Mouse (Mus musculus) MEL (cell line): ENCODE results near the gene Fbln1. TPM values are rescaled to one million over a fixed set of nuclear protein-coding genes. Genes with fewer than 3 reads are reported as not detected.

Experiments
- DNase-seq: peaks from one replicate; pipeline ENCODE4 v3.0.0; 2011; ENCODE audit warnings: low read depth, low spot score
- H3K27ac ChIP-seq: 2 replicates; pipeline ENCODE4 v1.5.1; 2012; ENCODE audit warnings: low read depth, mild to moderate bottlenecking, control low read depth, low read length, moderate library complexity; ENCODE audit not compliant: control insufficient read depth
- H3K27me3 ChIP-seq, 2 experiments: fragments of 150-350 bp in 1 of 2; sonication (generic) in 1 of 2; 2 replicates each; pipeline ENCODE4 v1.6.1; 2012; ENCODE audit warnings: low read length in 2 of 2, mild to moderate bottlenecking in 2 of 2, improper control_type of control experiment in 1 of 2, moderate library complexity in 1 of 2; ENCODE audit not compliant: insufficient read depth in 2 of 2, control insufficient read depth in 1 of 2
- H3K36me3 ChIP-seq, 2 experiments: 2 replicates each; pipeline ENCODE4 v1.6.1; 2012 to 2014; ENCODE audit warnings: low read length in 2 of 2, improper control_type of control experiment in 1 of 2, inconsistent platforms in 1 of 2, mild to moderate bottlenecking in 1 of 2; ENCODE audit not compliant: insufficient read depth in 2 of 2, control insufficient read depth in 1 of 2
- H3K4me1 ChIP-seq, 2 experiments: fragments of 150-350 bp in 1 of 2; sonication (generic) in 1 of 2; 2 replicates each; pipeline ENCODE4 v1.6.1; 2012; ENCODE audit warnings: low read length in 2 of 2, improper control_type of control experiment in 1 of 2, mild to moderate bottlenecking in 1 of 2; ENCODE audit not compliant: insufficient read depth in 2 of 2, control insufficient read depth in 1 of 2
- H3K4me3 ChIP-seq, 2 experiments: fragments of 150-350 bp in 1 of 2; sonication (generic) in 1 of 2; 2 replicates each; pipeline ENCODE4 v1.5.1; 2012; ENCODE audit warnings: low read depth in 2 of 2, low read length in 2 of 2, mild to moderate bottlenecking in 2 of 2, moderate library complexity in 2 of 2, control low read depth in 1 of 2, improper control_type of control experiment in 1 of 2; ENCODE audit not compliant: control insufficient read depth in 1 of 2, insufficient read depth in 1 of 2
- H3K79me2 ChIP-seq: 2 replicates; pipeline ENCODE4 v1.6.1; 2012; ENCODE audit warnings: mild to moderate bottlenecking, low read length, moderate library complexity; ENCODE audit not compliant: control insufficient read depth, poor library complexity, insufficient read depth
- H3K9ac ChIP-seq: 2 replicates; pipeline ENCODE4 v1.6.1; 2012; ENCODE audit warnings: low read depth, mild to moderate bottlenecking, control low read depth, low read length, moderate library complexity; ENCODE audit not compliant: control insufficient read depth, poor library complexity, severe bottlenecking
- H3K9me3 ChIP-seq: fragments of 150-350 bp; sonication (generic); replicated peaks from 2 replicates; pipeline ENCODE4 v1.6.1; 2012; ENCODE audit warnings: mild to moderate bottlenecking, low read length, improper control_type of control experiment, moderate library complexity; ENCODE audit not compliant: insufficient read depth
- CHD1 ChIP-seq: IDR thresholded peaks from 2 replicates; pipeline ENCODE4 v1.6.1; 2012; ENCODE audit warnings: low read depth, mild to moderate bottlenecking, inconsistent platforms, low read length, improper control_type of control experiment
- CHD2 ChIP-seq: IDR thresholded peaks from 2 replicates; pipeline ENCODE4 v1.6.1; 2011; ENCODE audit warnings: low read length, improper control_type of control experiment
- CTCF ChIP-seq, 3 experiments: IDR thresholded peaks in 2 of 3; conservative IDR thresholded peaks in 1 of 3; 2 replicates each; pipeline ENCODE4 v1.5.1; 2011 to 2012; ENCODE audit warnings: low read length in 3 of 3, low read depth in 2 of 3, mild to moderate bottlenecking in 2 of 3, improper control_type of control experiment in 1 of 3, inconsistent platforms in 1 of 3, mixed read lengths in 1 of 3, moderate library complexity in 1 of 3; ENCODE audit not compliant: control insufficient read depth in 1 of 3, insufficient read depth in 1 of 3, poor library complexity in 1 of 3, severe bottlenecking in 1 of 3
- E2F4 ChIP-seq: IDR thresholded peaks from 2 replicates; pipeline ENCODE4 v1.6.1; 2011; ENCODE audit warnings: low read depth, low read length, improper control_type of control experiment, borderline replicate concordance
- ELF1 ChIP-seq: IDR thresholded peaks from 2 replicates; pipeline ENCODE4 v1.6.1; 2014; ENCODE audit warnings: low read depth, mild to moderate bottlenecking, inconsistent platforms, low read length, improper control_type of control experiment, moderate library complexity
- EP300 ChIP-seq, 2 experiments: IDR thresholded peaks; 2 replicates each; pipeline ENCODE4 v1.6.1; 2011; ENCODE audit warnings: improper control_type of control experiment in 2 of 2, low read length in 2 of 2, low read depth in 1 of 2, mild to moderate bottlenecking in 1 of 2
- ETS1 ChIP-seq: IDR thresholded peaks from 2 replicates; pipeline ENCODE4 v1.6.1; 2012; ENCODE audit warnings: low read depth, mild to moderate bottlenecking, inconsistent platforms, low read length, improper control_type of control experiment, moderate library complexity
- GABPA ChIP-seq: IDR thresholded peaks from 2 replicates; pipeline ENCODE4 v1.6.1; 2012; ENCODE audit warnings: low read depth, mild to moderate bottlenecking, inconsistent platforms, low read length, improper control_type of control experiment, moderate library complexity
- GATA1 ChIP-seq: IDR thresholded peaks from 2 replicates; pipeline ENCODE4 v1.6.1; 2011; ENCODE audit warnings: low read depth, low read length, improper control_type of control experiment
- JUND ChIP-seq: IDR thresholded peaks from 2 replicates; pipeline ENCODE4 v1.6.1; 2011; ENCODE audit warnings: low read depth, mild to moderate bottlenecking, improper control_type of control experiment, low read length
- MAX ChIP-seq: IDR thresholded peaks from 2 replicates; pipeline ENCODE4 v1.6.1; 2011; ENCODE audit warnings: low read length, improper control_type of control experiment
- MXI1 ChIP-seq: IDR thresholded peaks from 2 replicates; pipeline ENCODE4 v1.6.1; 2011; ENCODE audit warnings: mild to moderate bottlenecking, low read depth, low read length, improper control_type of control experiment
- MYC ChIP-seq: IDR thresholded peaks from 2 replicates; pipeline ENCODE4 v1.6.1; 2011; ENCODE audit warnings: low read depth, mild to moderate bottlenecking, low read length, improper control_type of control experiment, moderate library complexity
- NELFE ChIP-seq: IDR thresholded peaks from 2 replicates; pipeline ENCODE4 v1.6.1; 2011; ENCODE audit warnings: low read depth, low read length, improper control_type of control experiment
- POLR2A ChIP-seq, 2 experiments: IDR thresholded peaks; 2 replicates each; pipeline ENCODE4 v1.6.1; 2011 to 2012; ENCODE audit warnings: low read length in 2 of 2, mild to moderate bottlenecking in 2 of 2, control low read depth in 1 of 2, improper control_type of control experiment in 1 of 2, low read depth in 1 of 2, moderate library complexity in 1 of 2; ENCODE audit not compliant: control insufficient read depth in 1 of 2, insufficient read depth in 1 of 2, poor library complexity in 1 of 2
- POLR2AphosphoS2 ChIP-seq: IDR thresholded peaks from 2 replicates; pipeline ENCODE4 v1.6.1; 2011; ENCODE audit warnings: low read length, improper control_type of control experiment
- POLR2AphosphoS5 ChIP-seq: IDR thresholded peaks from 2 replicates; pipeline ENCODE4 v1.6.1; 2012; ENCODE audit warnings: low read depth, borderline replicate concordance, mild to moderate bottlenecking, inconsistent platforms, low read length, moderate library complexity, mixed read lengths
- RAD21 ChIP-seq: IDR thresholded peaks from 2 replicates; pipeline ENCODE4 v1.6.1; 2011; ENCODE audit warnings: mild to moderate bottlenecking, low read depth, low read length, improper control_type of control experiment
- SIN3A ChIP-seq: IDR thresholded peaks from 2 replicates; pipeline ENCODE4 v1.6.1; 2012; ENCODE audit warnings: low read length, improper control_type of control experiment, inconsistent platforms
- SMC3 ChIP-seq: IDR thresholded peaks from 2 replicates; pipeline ENCODE4 v1.6.1; 2011; ENCODE audit warnings: low read depth, low read length, improper control_type of control experiment
- TBP ChIP-seq: IDR thresholded peaks from 2 replicates; pipeline ENCODE4 v1.8.0; 2011; ENCODE audit warnings: low read depth, low read length, improper control_type of control experiment
- USF2 ChIP-seq, 2 experiments: IDR thresholded peaks; 2 replicates each; pipeline ENCODE4 v1.6.1; 2011 to 2012; ENCODE audit warnings: improper control_type of control experiment in 2 of 2, low read length in 2 of 2, borderline replicate concordance in 1 of 2, inconsistent platforms in 1 of 2, low read depth in 1 of 2, mild to moderate bottlenecking in 1 of 2; ENCODE audit not compliant: insufficient read depth in 1 of 2
- ZC3H11A ChIP-seq: IDR thresholded peaks from 2 replicates; pipeline ENCODE4 v1.6.1; 2012; ENCODE audit warnings: low read depth, mild to moderate bottlenecking, inconsistent platforms, low read length, improper control_type of control experiment
- ZKSCAN1 ChIP-seq: IDR thresholded peaks from 2 replicates; pipeline ENCODE4 v1.6.1; 2012; ENCODE audit warnings: low read depth, mild to moderate bottlenecking, inconsistent platforms, low read length, improper control_type of control experiment, moderate library complexity
- ZMIZ1 ChIP-seq: IDR thresholded peaks from 2 replicates; pipeline ENCODE4 v1.6.1; 2012; ENCODE audit warnings: low read depth, mild to moderate bottlenecking, inconsistent platforms, low read length, improper control_type of control experiment, moderate library complexity
- ZNF384 ChIP-seq: IDR thresholded peaks from 2 replicates; pipeline ENCODE4 v1.6.1; 2012; ENCODE audit warnings: low read depth, mild to moderate bottlenecking, inconsistent platforms, low read length, improper control_type of control experiment
- polyA plus RNA-seq, 2 experiments: library from polyadenylated mRNA; stranded (reverse) in 1 of 2; unstranded in 1 of 2; fragments of >175 nt in 1 of 2; fragments of >200 nt in 1 of 2; gene quantifications; 2 replicates each; pipeline versions ENCODE4 v1.2.1 to v1.2.4; 2012; ENCODE audit warnings: low replicate concordance in 2 of 2, low read depth in 1 of 2; ENCODE audit not compliant: insufficient read length in 2 of 2, insufficient read depth in 1 of 2, missing spikeins in 1 of 2
- total RNA-seq: library from RNA; depleted of rRNA; stranded (reverse); fragments of 300-350 nt; gene quantifications from 2 replicates; pipeline ENCODE4 v1.2.3, GENCODE M21; 2012

Gene Fbln1
- total and polyA plus RNA-seq, 3 experiments, result not detected

DNA sequence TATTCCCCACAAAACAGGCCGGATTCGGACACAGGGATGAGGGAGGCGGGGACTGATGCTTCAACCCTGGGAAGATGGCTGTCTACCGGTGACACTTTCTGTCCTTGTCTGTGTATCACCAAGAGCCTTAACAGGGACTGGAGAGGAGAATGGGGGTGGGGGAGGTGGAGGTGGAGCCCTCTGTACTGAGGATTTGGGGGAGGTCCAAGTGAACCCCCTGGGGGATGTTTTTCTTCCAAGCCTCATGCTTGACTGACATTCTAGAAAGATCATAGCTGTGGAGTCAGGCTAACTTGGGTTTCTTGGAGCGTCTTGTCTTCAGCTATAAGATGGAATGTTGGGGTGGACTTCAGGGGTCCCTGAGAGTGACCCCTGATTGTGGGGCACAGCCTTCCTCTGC lies 40.3 kb downstream of the Fbln1 start:
- Histone ChIP-seq H3K9ac (no peak overlapping the region), H3K27me3 (no peaks in the 10 kb centered on the region), H3K36me3 (no peaks in the 10 kb centered on the region), H3K4me1 (no peaks in the 10 kb centered on the region), H3K4me3 (no peak overlapping the region), H3K79me2 (no peaks in the 10 kb centered on the region), H3K27ac (no peak overlapping the region), H3K9me3 (no peaks in the 10 kb centered on the region)
- DNase-seq, result no peak
- TF ChIP-seq ZKSCAN1, result no peak
- no peak for TF ChIP-seq MAX
- TF ChIP-seq MXI1, result no peak
- TF ChIP-seq ZMIZ1, result no peak
- no peak for TF ChIP-seq GATA1
- no peak for TF ChIP-seq EP300 (IDR thresholded peaks at IDR 0.05; ENCODE audit: low read depth in 1 of 2, low read length in 2 of 2)
- TF ChIP-seq ZNF384, result no peak
- TF ChIP-seq CHD1, result no peak
- no peak for TF ChIP-seq ZC3H11A
- no peak for TF ChIP-seq NELFE
- TF ChIP-seq CTCF (IDR thresholded peaks at IDR 0.05 in 2 of 3, conservative IDR thresholded peaks at IDR 0.05 in 1 of 3; ENCODE audit: control insufficient read depth in 1 of 3, insufficient read depth in 1 of 3, low read depth in 2 of 3, low read length in 3 of 3, poor library complexity in 1 of 3, severe bottlenecking in 1 of 3), result no peak
- no peak for TF ChIP-seq POLR2AphosphoS2
- no peak for TF ChIP-seq MYC
- TF ChIP-seq TBP, result no peak
- no peak for TF ChIP-seq POLR2AphosphoS5
- TF ChIP-seq POLR2A (IDR thresholded peaks at IDR 0.05; ENCODE audit: control insufficient read depth in 1 of 2, insufficient read depth in 1 of 2, low read depth in 1 of 2, low read length in 2 of 2, poor library complexity in 1 of 2), result no peak
- no peak for TF ChIP-seq E2F4

DNA sequence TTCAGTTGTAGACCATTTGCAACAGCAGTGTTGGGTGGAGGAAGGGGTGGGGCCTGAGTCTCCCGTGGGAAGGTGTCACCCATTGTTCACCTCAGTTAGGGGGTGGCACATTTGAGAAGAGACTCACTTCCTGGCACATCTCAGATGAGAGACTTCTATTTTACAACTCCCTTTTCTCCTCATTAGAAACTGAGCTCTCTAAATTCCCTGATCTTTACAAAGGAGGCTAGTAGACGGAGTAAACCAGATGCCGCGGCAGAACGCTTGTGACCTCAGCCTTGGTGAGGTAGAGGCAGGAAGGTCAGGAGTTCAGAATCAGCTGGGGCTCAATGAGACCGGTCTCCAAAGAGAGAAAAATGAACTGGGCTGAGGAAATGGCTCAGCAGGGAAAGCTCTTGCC lies 41.2 kb downstream of the Fbln1 start:
- H3K27ac ChIP-seq, result no peak overlapping the region
- no peaks in the 10 kb centered on the region for H3K9me3 ChIP-seq
- TF ChIP-seq POLR2AphosphoS2, result no peak
- no peak for TF ChIP-seq CTCF (IDR thresholded peaks at IDR 0.05 in 2 of 3, conservative IDR thresholded peaks at IDR 0.05 in 1 of 3; ENCODE audit: control insufficient read depth in 1 of 3, insufficient read depth in 1 of 3, low read depth in 2 of 3, low read length in 3 of 3, poor library complexity in 1 of 3, severe bottlenecking in 1 of 3)
- TF ChIP-seq USF2 (IDR thresholded peaks at IDR 0.05; ENCODE audit: borderline replicate concordance in 1 of 2, insufficient read depth in 1 of 2, low read depth in 1 of 2, low read length in 2 of 2), result no peak
- no peak for TF ChIP-seq ELF1
- TF ChIP-seq GATA1, result no peak
- TF ChIP-seq ZMIZ1, result no peak
- no peak for TF ChIP-seq GABPA
- no peak for TF ChIP-seq MXI1
- TF ChIP-seq NELFE, result no peak
- no peak for TF ChIP-seq ZC3H11A
- TF ChIP-seq E2F4, result no peak
- no peak for TF ChIP-seq SMC3
- no peak for TF ChIP-seq JUND
- no peak for TF ChIP-seq ZKSCAN1
- TF ChIP-seq RAD21, result no peak
- no peak for TF ChIP-seq ETS1
- TF ChIP-seq SIN3A, result no peak
- TF ChIP-seq CHD2, result no peak
- DNase-seq, result no peak
- no peak overlapping the region for H3K9ac ChIP-seq
- no peaks in the 10 kb centered on the region for H3K36me3 ChIP-seq
- H3K27me3 ChIP-seq, result no peaks in the 10 kb centered on the region
- H3K4me3 ChIP-seq, result no peak overlapping the region
- H3K79me2 ChIP-seq, result no peaks in the 10 kb centered on the region
- no peaks in the 10 kb centered on the region for H3K4me1 ChIP-seq
